Mouse (Mus musculus): Measurements from ENCODE around the gene Ift52.

- TF ChIP-seq USF1 (IDR thresholded peaks at IDR 0.05; ENCODE audit: low read depth) (no peak), E2F4 (IDR thresholded peaks at IDR 0.05; ENCODE audit: insufficient read depth) (no peak), TCF12 (IDR thresholded peaks at IDR 0.05; ENCODE audit: insufficient read depth, poor library complexity, severe bottlenecking) (no peak), POLR2A (IDR thresholded peaks at IDR 0.05; ENCODE audit: insufficient read length, low read depth) (no peak), MYOD1 (IDR thresholded peaks at IDR 0.05; ENCODE audit: control insufficient read depth in 1 of 3, insufficient read length in 2 of 3, low read depth in 2 of 3) (no peak)
These were observed 9.9 kb upstream of the Ift52 start for GRCm38 (mm10) chr2:163007299-163007698.
